Mouse (Mus musculus) lung, postnatal 25 days (tissue): ENCODE results near the gene Mrps15.
A peak's percentile ranks its signal among the peaks of the same experiment; 100 is the strongest.

ENCODE experiments used
- DNase-seq: peaks from one replicate; pipeline ENCODE4 v3.0.0; 2022; ENCODE audit warnings: low spot score

The Mrps15 gene

GRCm38 (mm10) chr4:126046851-126047585 lies at the start of gene Mrps15:
Gene Mrps15, plus strand, starts transcription at chr4:126046925.
- DNase-seq = peak; percentile 89

- no peak for DNase-seq
Measured at GRCm38 (mm10) chr4:125997826-125998225, 48.9 kb upstream of the Mrps15 start.

- no peak for DNase-seq
Measured at GRCm38 (mm10) chr4:126001311-126002199, 45.2 kb upstream of the Mrps15 start.

GRCm38 (mm10) chr4:126017676-126018332 lies 28.9 kb upstream of the Mrps15 start:
- DNase-seq = peak; percentile 39

- peak; percentile 49 for DNase-seq
Measured at GRCm38 (mm10) chr4:126018966-126019538, 27.7 kb upstream of the Mrps15 start.

GRCm38 (mm10) chr4:126024303-126024900 lies 22.3 kb upstream of the Mrps15 start, which contains the start of gene Csf3r:
Gene Csf3r, plus strand, starts transcription at chr4:126024550.
- no peak for DNase-seq

GRCm38 (mm10) chr4:126025801-126026200 lies 20.9 kb upstream of the Mrps15 start:
- DNase-seq = no peak

GRCm38 (mm10) chr4:126027980-126028379 lies 18.7 kb upstream of the Mrps15 start:
- no peak for DNase-seq

- no peak for DNase-seq
Measured at GRCm38 (mm10) chr4:126029042-126029441, 17.7 kb upstream of the Mrps15 start.

- peak; percentile 16 for DNase-seq
Measured at GRCm38 (mm10) chr4:126030705-126031104, 16.0 kb upstream of the Mrps15 start.

GRCm38 (mm10) chr4:126035413-126035812 lies 11.3 kb upstream of the Mrps15 start:
- peak; percentile 23 for DNase-seq

- peak; percentile 56 for DNase-seq
Measured at GRCm38 (mm10) chr4:126051617-126052016, 4.9 kb downstream of the Mrps15 start.

GRCm38 (mm10) chr4:126057207-126058133 lies 10.7 kb downstream of the Mrps15 start:
- no peak for DNase-seq

- DNase-seq = peak; percentile 94
Measured at GRCm38 (mm10) chr4:126058134-126058996, 11.6 kb downstream of the Mrps15 start, which contains the start of gene Oscp1. Gene Oscp1, plus strand, starts transcription at chr4:126058565.

GRCm38 (mm10) chr4:126058997-126059362 lies 12.3 kb downstream of the Mrps15 start:
- no peak for DNase-seq

- DNase-seq = no peak
Measured at GRCm38 (mm10) chr4:126062856-126063255, 16.1 kb downstream of the Mrps15 start.

- peak; percentile 33 for DNase-seq
Measured at GRCm38 (mm10) chr4:126065241-126065640, 18.5 kb downstream of the Mrps15 start.

GRCm38 (mm10) chr4:126067401-126068077 lies 20.8 kb downstream of the Mrps15 start:
- DNase-seq = peak; percentile 67

- DNase-seq = no peak
Measured at GRCm38 (mm10) chr4:126068842-126069241, 22.1 kb downstream of the Mrps15 start.
